Mouse (Mus musculus) testis, adult 2 months (tissue): ENCODE data around the gene Ncoa1.

Experiments
- CTCF ChIP-seq: fragments of 200-500 bp; IDR thresholded peaks from 2 replicates; pipeline ENCODE4 v1.5.1; 2012; ENCODE audit warnings: low read depth, mild to moderate bottlenecking, inconsistent platforms, low read length, moderate library complexity; ENCODE audit not compliant: control insufficient read depth, insufficient read depth, insufficient replicate concordance
- POLR2A ChIP-seq: fragments of 200-500 bp; IDR thresholded peaks from 2 replicates; pipeline ENCODE4 v1.6.1; 2012; ENCODE audit warnings: low read depth, mild to moderate bottlenecking, inconsistent platforms, low read length, moderate library complexity; ENCODE audit not compliant: control insufficient read depth

DNA sequence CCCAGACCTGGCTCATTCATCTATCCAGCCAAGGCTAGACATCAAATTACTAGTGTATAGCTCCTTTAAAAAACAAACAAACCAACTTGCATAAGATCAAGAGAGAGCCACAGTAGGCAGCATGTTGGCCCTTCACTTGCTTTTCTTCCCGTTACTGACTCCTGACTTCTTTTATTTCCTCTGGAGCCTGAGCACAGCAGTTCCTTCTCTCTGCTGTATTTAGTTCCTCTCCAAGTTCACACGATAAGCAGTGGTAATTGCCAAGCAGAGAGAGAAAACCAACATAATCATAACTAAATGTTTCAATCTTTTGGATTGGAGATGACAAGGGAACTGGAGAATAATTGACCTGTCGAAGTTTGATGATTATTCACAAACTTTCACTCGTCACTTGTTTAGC is 244.2 kb downstream of the Ncoa1 start:
- TF ChIP-seq POLR2A (no peak), CTCF (no peak)
